ENCODE assay signal across 27 mouse cellular contexts in genomic region chr9:86219669-86220068, GRCm38 (mm10).
A peak's percentile ranks its signal among the peaks of the same experiment; 100 is the strongest.
DNase-seq lines count a peak whose midpoint lies in the region; ATAC-seq and TF ChIP-seq lines count a peak whose summit lies in the region.
"Had no signal": no experiment of that assay in that cellular context is flagged by ENCODE, and none has a peak within 500 bp of the region (broad histone marks: within the 10 kb centered on the region; RNA-seq: fewer than 3 reads in every experiment).

No protein-coding gene starts in this region.

- peak; percentile 91 for ATAC-seq in kidney, embryonic 15.5 days (replicated peaks; ENCODE audit: low FRiP score)
- ATAC-seq in hindbrain, embryonic 14.5 days (ENCODE audit: low FRiP score), result no peak
- ATAC-seq: forebrain, embryonic 13.5 days; intestine, embryonic 16.5 days; midbrain, embryonic 15.5 days; Patski had no signal

- no peak for DNase-seq in kidney, adult 18-20 months
- DNase-seq in layer of hippocampus, adult 9-11 months, result peak; percentile 17
- no peak for DNase-seq in layer of hippocampus, adult 2 months (ENCODE audit: low spot score in 2 of 2)
- peak; percentile 15 to 24 for DNase-seq in right cerebral cortex, adult 2 months (ENCODE audit: low spot score in 2 of 2)
- no peak for DNase-seq in right cerebral cortex, postnatal 14 days
- no peak for DNase-seq in hindbrain, embryonic 14.5 days (ENCODE audit: low spot score)
- DNase-seq: adrenal gland, postnatal 10 days; cerebellum, adult 11 months; cerebellum, adult 9-10 months; cerebellum, postnatal 36 days; gastrocnemius, postnatal 25 days; heart, adult 18-20 months; heart, postnatal 36 days; lung, embryonic 14.5 days; lung, postnatal 14 days had no signal

- 0 out of 2 replicates have a peak, but pooled peaks cover 4% of the 10 kb centered on the region for H3K9me3 ChIP-seq in kidney, embryonic 15.5 days (replicated peaks)
- H3K9me3 ChIP-seq in hindbrain, embryonic 14.5 days (ENCODE audit: control insufficient read depth, low read length), result peaks cover 7% of the 10 kb centered on the region; the same call in 1 of the 2 replicates
- H3K9me3 ChIP-seq: limb, embryonic 12.5 days; liver, embryonic 15.5 days; midbrain, embryonic 15.5 days; neural tube, embryonic 15.5 days had no signal

- no peak overlapping the region for H3K4me3 ChIP-seq in kidney, embryonic 15.5 days (replicated peaks)
- no peak overlapping the region for H3K4me3 ChIP-seq in layer of hippocampus, adult 2 months
- H3K4me3 ChIP-seq in hindbrain, embryonic 14.5 days (replicated peaks; ENCODE audit: low read length), result no peak overlapping the region
- H3K4me3 ChIP-seq: forebrain, embryonic 13.5 days; hindbrain, embryonic 12.5 days; limb, embryonic 12.5 days; liver, embryonic 15.5 days; midbrain, embryonic 10.5 days; midbrain, embryonic 15.5 days; neural tube, embryonic 15.5 days had no signal

- H3K9ac ChIP-seq in kidney, embryonic 15.5 days, result no peak overlapping the region
- no peak overlapping the region for H3K9ac ChIP-seq in hindbrain, embryonic 14.5 days
- H3K9ac ChIP-seq: forebrain, embryonic 13.5 days; hindbrain, embryonic 12.5 days; limb, embryonic 12.5 days; liver, embryonic 15.5 days; lung, embryonic 14.5 days; midbrain, embryonic 15.5 days; neural tube, embryonic 15.5 days had no signal

- no peaks in the 10 kb centered on the region for H3K27me3 ChIP-seq in kidney, embryonic 15.5 days
- no peaks in the 10 kb centered on the region for H3K27me3 ChIP-seq in hindbrain, embryonic 14.5 days (ENCODE audit: control insufficient read depth, insufficient read depth, low read length)
- H3K27me3 ChIP-seq: forebrain, embryonic 13.5 days; hindbrain, embryonic 12.5 days; limb, embryonic 12.5 days; liver, embryonic 15.5 days; midbrain, embryonic 15.5 days; neural tube, embryonic 15.5 days; Patski had no signal

- H3K4me2 ChIP-seq in kidney, embryonic 15.5 days, result no peak overlapping the region
- H3K4me2 ChIP-seq in hindbrain, embryonic 14.5 days (replicated peaks), result no peak overlapping the region
- H3K4me2 ChIP-seq: forebrain, embryonic 13.5 days; heart, embryonic 11.5 days; hindbrain, embryonic 12.5 days; limb, embryonic 12.5 days; liver, embryonic 15.5 days; lung, embryonic 14.5 days; midbrain, embryonic 15.5 days; neural tube, embryonic 15.5 days had no signal

- H3K36me3 ChIP-seq in kidney, embryonic 15.5 days, result no peaks in the 10 kb centered on the region
- H3K36me3 ChIP-seq in hindbrain, embryonic 14.5 days (replicated peaks; ENCODE audit: control insufficient read depth, insufficient read depth), result no peaks in the 10 kb centered on the region
- H3K36me3 ChIP-seq: hindbrain, embryonic 12.5 days; limb, embryonic 12.5 days; liver, embryonic 15.5 days; midbrain, embryonic 10.5 days; midbrain, embryonic 15.5 days; neural tube, embryonic 15.5 days had no signal

- 26% methylated on average over 4 of the region's 4 CpGs for WGBS in kidney, embryonic 15.5 days
- WGBS in hindbrain, embryonic 14.5 days, result 86% methylated on average over 4 of the region's 4 CpGs

- TF ChIP-seq CTCF in layer of hippocampus, adult 2 months (conservative IDR thresholded peaks at IDR 0.05), result no peak

- 0 out of 2 replicates have a peak, but pooled peaks cover 5% of the 10 kb centered on the region for H3K4me1 ChIP-seq in kidney, embryonic 15.5 days
- H3K4me1 ChIP-seq in hindbrain, embryonic 14.5 days (replicated peaks; ENCODE audit: control insufficient read depth, insufficient read depth, low read length), result no peaks in the 10 kb centered on the region
- H3K4me1 ChIP-seq: forebrain, embryonic 13.5 days; limb, embryonic 12.5 days; liver, embryonic 15.5 days; midbrain, embryonic 15.5 days; neural tube, embryonic 15.5 days had no signal

- no peak overlapping the region for H3K27ac ChIP-seq in kidney, embryonic 15.5 days
- H3K27ac ChIP-seq in layer of hippocampus, adult 2 months, result no peak overlapping the region
- H3K27ac ChIP-seq in hindbrain, embryonic 14.5 days, result no peak overlapping the region
- H3K27ac ChIP-seq: forebrain, embryonic 13.5 days; hindbrain, embryonic 12.5 days; limb, embryonic 12.5 days; liver, embryonic 15.5 days; midbrain, embryonic 10.5 days; midbrain, embryonic 15.5 days; neural tube, embryonic 15.5 days; stomach, postnatal 0 days had no signal

Comparison
In these comparisons a context has a peak if more than half of its experiments do, and no peak if none do; other contexts are left out.
1. DNase-seq: peak in layer of hippocampus, adult 9-11 months (single experiment) and right cerebral cortex, adult 2 months (2 of 2); none in kidney, adult 18-20 months (single experiment), layer of hippocampus, adult 2 months (0 of 2), right cerebral cortex, postnatal 14 days (single experiment) and hindbrain, embryonic 14.5 days (single experiment).